Mouse (Mus musculus) retina, adult 2 months (tissue): ENCODE measurements around the gene Rhot1.
"Not testable (repeated sequence)": the region's sequence is repeated elsewhere in the genome, so short reads cannot be mapped to it uniquely, and the experiment has no call there.

ENCODE experiments used
- DNase-seq: peaks from one replicate; pipeline ENCODE4 v3.0.0-alpha.2; 2012; ENCODE audit warnings: low read depth, low spot score

The Rhot1 gene

GRCm38 (mm10) chr11:80208860-80209800, at the start of gene Rhot1:
TSS of gene Rhot1 (plus strand) at chr11:80209019.
- peak; percentile 90 for DNase-seq

GRCm38 (mm10) chr11:80161041-80161440, 47.8 kb upstream of the Rhot1 start:
- no peak for DNase-seq

GRCm38 (mm10) chr11:80163362-80164116, 45.3 kb upstream of the Rhot1 start:
- DNase-seq, result no peak

GRCm38 (mm10) chr11:80164224-80164623, 44.6 kb upstream of the Rhot1 start:
- DNase-seq, result no peak

GRCm38 (mm10) chr11:80168121-80168520, 40.7 kb upstream of the Rhot1 start:
- DNase-seq, result no peak

GRCm38 (mm10) chr11:80168611-80169249, 40.1 kb upstream of the Rhot1 start:
- no peak for DNase-seq

- DNase-seq, result no peak
Observed at GRCm38 (mm10) chr11:80169629-80170028, 39.2 kb upstream of the Rhot1 start.

- DNase-seq, result no peak
Observed at GRCm38 (mm10) chr11:80170351-80170750, 38.5 kb upstream of the Rhot1 start.

- DNase-seq, result no peak
Observed at GRCm38 (mm10) chr11:80171884-80172283, 36.9 kb upstream of the Rhot1 start.

GRCm38 (mm10) chr11:80173963-80174670, 34.7 kb upstream of the Rhot1 start:
- DNase-seq, result no peak

GRCm38 (mm10) chr11:80176911-80177895, 31.6 kb upstream of the Rhot1 start:
- no peak for DNase-seq

- DNase-seq, result no peak
Observed at GRCm38 (mm10) chr11:80178316-80178715, 30.5 kb upstream of the Rhot1 start.

GRCm38 (mm10) chr11:80181021-80181749, 27.6 kb upstream of the Rhot1 start:
- DNase-seq, result no peak

- not testable (repeated sequence) for DNase-seq
Observed at GRCm38 (mm10) chr11:80183054-80183704, 25.6 kb upstream of the Rhot1 start.

GRCm38 (mm10) chr11:80183705-80184255, 25.0 kb upstream of the Rhot1 start, which contains the start of gene Rnf135:
TSS of gene Rnf135 (plus strand) at chr11:80183851.
- DNase-seq, result peak; percentile 32

GRCm38 (mm10) chr11:80184531-80185071, 24.2 kb upstream of the Rhot1 start:
- DNase-seq, result no peak

- not testable (repeated sequence) for DNase-seq
Observed at GRCm38 (mm10) chr11:80185441-80185976, 23.3 kb upstream of the Rhot1 start.

GRCm38 (mm10) chr11:80190280-80190679, 18.5 kb upstream of the Rhot1 start:
- DNase-seq, result no peak
